Mouse (Mus musculus) heart, adult 11 months (tissue): ENCODE results near the gene Tekt4.
A peak's percentile ranks its signal among the peaks of the same experiment; 100 is the strongest.

Source experiments
- DNase-seq: peaks from one replicate; pipeline ENCODE4 v3.0.0; 2022

Tekt4 gene

DNA sequence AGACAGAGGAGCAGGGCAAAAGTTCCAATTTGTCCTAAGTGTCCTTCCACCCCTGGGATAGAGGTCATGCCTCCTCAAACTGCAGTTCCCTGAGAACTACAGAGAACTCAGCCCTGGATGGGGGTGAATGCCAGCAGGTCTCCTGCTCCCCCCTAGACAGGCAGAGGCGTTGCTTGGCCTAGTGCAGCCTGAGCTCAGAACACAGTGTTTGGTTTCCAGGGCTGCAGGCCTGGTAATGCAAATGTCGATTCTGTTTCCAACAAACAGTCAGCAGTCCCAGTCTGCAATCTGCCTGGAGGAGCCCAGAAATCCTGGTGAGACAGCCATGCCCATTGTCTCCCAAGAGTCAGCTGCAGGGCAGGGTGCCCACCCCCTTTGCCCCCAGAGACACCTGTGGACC is at the start of gene Tekt4:
TSS of gene Tekt4 (plus strand) at position 344 of the 400 bp plus-strand sequence.
- no peak for DNase-seq

DNA sequence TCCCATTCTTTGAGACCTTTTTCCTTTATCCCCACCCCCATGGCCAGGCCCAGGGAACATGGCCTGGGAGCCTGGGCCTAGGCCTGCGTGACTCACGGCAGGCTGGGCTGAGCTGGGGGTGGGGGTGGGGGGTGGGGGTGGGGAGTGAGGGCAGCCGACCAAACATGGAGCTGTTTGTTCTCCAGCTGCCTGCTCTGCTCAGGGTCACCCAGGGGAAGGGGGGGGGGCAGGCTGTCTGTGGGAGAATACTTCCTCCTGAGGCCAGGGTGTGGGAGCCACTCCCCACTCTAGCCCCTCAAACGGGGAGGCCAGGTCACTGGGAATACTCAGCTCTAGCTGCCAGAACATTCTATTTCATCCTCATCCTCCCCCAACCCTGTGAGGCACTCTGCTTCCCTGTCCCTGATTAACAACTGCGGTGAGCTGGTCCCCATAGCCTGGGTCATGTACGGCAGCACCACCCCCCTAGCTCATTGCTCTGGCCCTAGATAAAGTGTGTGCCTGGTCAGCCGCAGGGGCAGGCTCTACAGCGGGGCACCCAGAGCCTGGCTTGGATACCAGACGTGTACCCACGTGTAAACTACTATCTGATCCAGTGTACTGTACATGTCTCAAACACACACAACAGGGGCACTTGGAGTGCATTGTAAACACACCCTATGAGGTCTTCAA is 49.1 kb upstream of the Tekt4 start:
- peak; percentile 93 for DNase-seq

DNA sequence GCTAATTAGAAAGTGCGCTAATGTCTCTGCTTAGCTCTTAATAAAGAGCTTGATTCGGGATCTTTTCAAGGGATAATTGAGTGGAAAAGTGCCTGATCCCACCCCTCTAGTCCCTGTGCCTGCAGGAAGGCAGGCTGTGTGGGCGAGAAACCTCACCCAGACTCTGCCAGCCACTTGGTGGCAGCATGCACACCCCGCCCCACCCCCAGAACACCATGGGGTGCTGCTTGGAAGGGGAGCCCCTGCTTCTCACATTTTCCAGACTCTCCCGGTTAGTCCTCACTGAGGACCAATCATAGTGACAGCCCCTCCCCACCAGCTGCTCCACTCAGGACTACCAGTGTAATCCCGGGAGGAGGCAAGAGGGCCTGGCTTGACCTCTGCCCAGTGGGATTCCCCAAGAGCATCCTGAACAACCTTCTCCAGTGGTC is 48.4 kb upstream of the Tekt4 start:
- DNase-seq: peak; percentile 94

DNA sequence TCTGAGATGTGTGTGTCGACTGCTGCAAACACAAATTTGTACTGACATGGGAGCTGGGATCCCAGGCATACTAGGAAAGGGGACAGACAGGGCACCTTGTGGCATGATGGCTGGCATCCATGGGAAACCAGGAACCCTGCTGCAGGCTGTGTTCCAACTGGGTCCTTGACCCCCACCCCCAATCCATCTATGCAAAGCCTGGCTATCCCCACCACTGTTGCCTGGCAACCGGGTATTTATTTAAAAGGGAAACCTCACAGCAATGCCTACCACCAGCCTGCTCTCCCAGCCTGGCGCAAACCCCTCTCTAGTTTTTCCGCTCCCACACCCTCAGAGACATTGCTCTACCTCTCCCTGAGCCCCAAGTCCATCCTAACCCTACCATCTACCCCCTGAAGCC is 47.1 kb upstream of the Tekt4 start:
- DNase-seq: no peak

DNA sequence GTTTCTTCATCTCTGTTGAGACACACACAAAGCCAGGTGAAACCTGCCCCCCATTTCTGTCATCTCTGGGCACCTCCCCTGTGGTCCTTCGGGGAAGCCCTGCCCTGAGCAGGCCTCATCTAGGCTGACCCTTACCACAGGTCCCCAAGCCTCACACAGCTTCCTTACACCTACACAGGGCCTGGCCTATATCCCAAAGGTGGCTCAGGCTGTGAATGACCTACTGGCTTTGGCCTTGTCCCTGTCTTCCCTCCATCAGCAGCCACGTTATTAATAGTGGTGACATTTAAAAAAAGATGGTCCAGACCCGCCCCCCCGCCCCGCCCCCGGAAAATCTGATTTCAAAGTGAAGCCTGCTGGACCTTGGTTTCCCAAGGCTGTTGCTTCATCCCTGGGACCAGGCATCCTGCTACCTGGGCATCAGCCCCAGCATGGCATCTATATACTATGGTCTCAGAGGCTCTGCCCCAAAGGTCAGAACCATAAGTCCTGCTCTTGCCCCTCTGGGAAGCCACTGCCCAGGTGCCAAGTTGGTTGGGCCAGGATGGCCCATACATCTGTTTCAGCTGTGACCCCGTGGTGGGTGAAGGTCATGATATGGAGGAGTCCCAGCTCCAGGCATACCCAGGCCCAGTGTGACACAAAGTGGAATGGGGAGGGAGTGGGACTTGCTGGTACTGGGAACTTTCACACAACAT is 46.0 kb upstream of the Tekt4 start:
- no peak for DNase-seq

DNA sequence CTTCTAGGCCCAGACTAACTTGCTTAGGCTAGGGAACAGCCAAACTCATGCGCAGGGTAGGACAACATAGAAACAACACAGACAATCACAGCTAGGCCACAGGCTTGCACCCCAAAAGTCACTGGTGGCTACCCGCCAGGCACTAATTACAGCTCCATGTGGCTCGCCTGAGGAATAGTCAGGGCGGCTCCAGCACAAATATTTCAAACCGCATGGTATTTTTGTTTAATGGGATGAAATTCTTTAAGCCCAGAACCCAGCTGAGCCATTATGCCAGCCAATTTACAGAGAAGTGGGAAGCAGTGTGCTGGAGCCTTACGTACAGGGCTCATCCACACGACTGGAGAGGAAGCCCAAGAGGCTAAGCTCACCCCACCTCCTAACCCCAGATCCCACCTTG is 44.8 kb upstream of the Tekt4 start:
- no peak for DNase-seq

DNA sequence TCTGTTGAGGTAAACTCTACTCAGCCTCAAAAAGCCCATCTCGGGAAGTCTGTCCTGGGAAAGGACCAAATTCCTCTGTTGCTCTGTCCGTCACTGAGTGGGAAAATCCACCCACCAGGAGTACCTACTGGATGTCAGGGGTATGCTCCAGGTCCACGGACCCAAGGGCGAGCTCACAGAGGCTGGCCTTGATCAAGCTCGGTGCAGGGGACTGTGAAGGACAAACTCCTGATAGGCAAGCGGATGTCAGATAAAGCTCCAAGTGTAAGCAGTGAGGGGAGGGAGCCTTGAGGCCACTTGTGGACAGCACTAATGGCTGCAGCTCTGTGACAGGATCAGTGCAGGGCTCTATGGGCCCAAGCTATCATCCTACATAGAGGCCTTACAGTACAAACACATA is 44.2 kb upstream of the Tekt4 start:
- DNase-seq: no peak

DNA sequence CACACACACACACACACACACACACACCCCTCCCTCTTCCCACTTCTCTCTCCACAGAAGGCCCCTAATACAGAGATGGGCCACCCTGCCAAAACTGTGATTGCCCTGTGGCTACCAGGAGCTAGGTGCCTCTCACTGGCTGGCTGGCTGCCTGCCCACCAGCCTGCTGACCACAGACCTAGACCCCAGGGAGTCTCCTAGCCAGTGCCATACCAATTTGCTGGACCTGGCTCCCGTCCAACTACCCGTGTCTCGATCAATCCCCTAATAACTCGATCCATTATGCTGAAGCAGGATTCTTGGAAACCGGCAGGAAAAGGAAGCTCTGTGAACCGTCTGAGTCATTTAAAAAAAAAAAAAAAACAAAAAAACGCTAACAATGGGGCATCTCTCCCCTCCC is 43.6 kb upstream of the Tekt4 start:
- no peak for DNase-seq

DNA sequence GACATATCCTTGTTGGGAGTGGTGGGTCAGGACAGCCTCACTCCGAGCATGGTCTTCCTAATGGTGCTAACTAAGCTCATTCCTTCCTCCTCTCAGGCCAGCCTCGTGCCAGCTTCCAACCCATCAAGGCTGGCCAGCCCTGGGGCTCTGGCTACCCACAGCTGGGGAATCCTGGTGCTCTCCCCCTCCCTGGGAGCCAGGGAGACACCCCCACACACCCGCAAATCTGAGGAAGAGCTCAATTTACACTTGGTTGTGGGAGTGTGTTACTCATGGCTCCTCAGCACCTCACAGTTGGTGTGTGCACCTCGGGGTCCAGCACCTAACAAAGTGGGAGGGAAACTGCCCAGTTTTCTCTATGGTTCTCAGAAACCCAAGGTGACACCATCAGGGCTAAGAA is 43.2 kb upstream of the Tekt4 start:
- DNase-seq: no peak

DNA sequence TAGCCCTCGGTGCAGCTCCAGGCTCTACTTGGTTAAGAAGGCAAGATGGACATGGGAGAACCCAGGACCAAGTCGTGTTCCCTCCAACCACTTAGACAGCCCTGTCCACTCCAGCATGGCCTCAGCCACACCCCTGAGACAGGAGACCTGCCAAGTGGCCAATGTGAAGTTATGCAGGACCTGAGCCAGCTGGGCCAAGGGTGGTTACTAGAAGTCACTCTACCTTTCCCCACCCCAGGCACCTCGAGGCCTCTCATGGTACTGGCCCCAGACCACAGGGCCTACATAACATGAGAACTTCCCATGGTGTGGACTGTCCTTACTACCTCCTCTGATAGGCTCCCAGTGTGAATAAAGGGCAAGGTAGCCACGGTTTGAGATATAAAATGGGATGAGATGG is 40.2 kb upstream of the Tekt4 start:
- DNase-seq: peak; percentile 96

DNA sequence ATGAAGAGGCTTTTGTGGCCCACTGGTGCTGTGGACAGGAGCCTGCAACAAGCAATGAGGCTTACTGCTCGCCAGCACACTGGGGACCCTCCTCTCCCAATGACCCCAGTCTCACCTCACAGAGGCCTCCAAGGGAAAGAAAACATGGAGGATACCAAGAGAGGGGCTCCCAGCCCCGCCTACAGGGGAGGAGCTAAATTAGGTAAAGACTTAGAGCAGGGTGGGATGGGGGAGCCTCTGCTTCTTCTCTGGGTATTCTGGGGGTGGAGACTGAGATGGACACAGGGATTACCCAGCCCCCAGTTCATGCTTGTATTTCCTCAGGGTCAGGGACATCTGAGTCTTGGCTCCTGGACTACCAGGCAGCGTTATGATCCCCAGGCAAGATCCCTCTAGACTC is 39.5 kb upstream of the Tekt4 start:
- no peak for DNase-seq

DNA sequence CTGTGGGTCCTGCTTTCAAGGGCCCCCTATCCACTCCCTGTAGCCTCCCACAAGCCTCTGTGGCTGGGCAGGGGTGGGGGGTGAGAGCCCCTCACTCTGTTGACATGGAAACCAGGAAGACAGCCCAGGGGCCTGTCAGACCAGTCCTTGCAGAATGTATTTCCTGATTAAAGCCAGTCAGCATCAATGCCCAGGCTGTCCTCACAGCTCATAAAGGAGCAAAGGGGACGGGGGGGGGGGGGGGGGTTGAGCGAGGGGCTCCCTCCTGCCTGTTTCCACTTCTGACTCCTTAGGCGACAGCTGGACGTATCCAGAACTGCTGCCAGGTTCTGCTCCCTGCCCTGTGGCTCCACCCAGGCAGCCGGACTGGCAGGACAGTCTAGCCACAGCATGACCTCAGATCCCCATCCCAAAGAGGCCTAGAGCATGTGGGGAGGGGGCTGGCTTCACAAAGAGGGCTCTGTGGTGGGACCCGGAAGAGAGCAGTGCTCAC is 38.9 kb upstream of the Tekt4 start:
- no peak for DNase-seq

DNA sequence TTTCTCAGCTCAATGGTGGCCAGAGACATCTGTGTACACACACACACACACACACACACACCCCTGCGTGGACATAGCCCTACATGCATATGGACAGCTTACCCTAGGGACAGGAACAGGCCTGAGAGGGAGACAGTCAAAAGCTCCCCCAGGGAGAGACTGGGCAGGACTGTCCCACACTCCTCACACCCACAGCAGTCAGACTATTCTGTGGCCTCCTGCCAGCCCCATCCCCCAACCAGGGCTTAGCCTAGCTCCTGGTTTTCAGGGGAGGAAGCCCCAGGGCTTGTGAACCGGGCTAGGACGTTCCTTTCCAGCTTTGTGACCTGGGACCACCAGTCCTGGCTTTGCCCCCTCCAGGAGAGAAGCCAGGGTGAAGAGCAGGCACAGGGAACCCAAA is 38.2 kb upstream of the Tekt4 start:
- no peak for DNase-seq

DNA sequence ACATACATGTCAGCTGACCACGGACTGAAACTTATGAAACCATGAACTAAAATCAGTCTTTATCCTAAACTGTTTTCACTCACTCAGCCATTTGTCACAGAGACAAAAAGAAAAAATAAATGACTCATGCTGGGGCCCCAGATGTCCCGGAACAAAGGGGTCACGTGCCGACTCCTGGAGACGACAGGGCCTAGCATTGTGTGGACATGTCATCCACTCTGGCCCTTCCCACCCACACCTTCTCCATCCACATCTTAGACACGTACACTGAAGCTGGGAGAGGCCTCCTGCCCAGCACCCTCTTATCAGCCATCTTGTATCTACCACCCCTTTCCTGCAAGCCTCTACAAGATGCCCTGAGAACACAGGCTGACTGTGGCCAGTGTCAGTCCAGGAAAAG is 36.4 kb upstream of the Tekt4 start:
- DNase-seq: no peak

DNA sequence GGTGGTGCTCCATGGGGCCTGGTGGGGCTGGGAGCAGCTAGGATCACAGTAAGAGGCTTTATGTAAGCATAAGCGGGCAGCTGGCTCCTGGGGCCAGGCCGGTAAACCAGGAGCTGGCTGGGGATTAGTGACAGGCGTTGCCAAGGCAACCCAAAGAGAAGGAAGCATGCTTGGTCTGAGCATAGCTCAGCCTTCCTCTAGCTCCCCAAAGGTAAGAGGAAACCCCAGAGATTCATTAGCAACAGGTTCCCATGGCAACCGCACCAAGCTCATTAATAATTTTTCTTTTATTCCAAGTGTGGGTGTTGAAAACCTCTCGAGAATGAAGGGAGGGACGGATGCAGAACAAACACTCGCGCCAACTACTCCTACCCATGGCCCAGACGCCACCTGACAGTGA is 35.5 kb upstream of the Tekt4 start:
- no peak for DNase-seq

DNA sequence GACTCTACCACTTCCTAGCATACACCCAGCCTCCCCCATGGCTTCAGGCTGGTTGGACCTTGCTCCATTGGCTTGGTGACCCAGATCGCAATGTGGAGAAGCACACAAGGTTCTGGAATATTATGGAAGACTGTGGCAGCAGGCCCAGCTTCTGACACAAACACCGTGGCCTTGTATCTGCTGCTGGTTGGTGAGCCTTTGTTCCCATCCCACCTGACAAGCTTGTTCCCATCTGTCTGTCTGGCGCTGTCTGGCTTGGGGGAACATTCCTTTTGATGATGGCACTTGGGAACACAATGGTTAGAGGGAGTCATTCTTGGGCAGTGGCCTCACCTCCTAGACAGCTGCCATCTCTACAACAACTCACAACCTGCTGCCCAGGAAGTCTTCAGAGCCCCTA is 33.4 kb upstream of the Tekt4 start:
- DNase-seq: no peak

DNA sequence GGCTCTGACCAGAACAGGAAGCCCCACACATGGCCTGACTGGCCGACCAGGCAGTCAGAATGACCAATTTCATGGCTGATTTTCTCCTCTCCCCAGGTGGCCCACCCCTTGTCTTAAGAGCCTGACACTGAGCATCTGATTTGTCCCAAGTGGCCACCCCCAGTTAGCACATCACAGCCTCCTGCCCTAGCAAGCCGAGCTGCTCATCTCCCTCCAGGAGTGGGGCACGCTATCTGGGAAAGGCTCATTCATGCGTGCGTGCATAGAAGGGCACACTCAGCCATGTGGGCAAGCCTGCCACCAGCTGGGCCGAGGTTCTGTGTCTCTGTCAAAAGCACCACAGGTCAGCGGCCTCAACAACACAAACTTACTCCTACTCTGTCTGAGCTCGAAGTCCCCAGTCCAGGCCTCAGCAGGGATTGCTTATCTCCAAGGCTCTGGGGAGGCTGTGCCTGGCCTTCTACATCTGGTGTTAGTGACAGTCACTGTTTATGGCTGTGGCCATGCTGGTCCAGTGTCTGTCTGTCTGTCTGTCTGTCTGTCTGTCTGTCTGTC is 29.8 kb upstream of the Tekt4 start:
- no peak for DNase-seq

DNA sequence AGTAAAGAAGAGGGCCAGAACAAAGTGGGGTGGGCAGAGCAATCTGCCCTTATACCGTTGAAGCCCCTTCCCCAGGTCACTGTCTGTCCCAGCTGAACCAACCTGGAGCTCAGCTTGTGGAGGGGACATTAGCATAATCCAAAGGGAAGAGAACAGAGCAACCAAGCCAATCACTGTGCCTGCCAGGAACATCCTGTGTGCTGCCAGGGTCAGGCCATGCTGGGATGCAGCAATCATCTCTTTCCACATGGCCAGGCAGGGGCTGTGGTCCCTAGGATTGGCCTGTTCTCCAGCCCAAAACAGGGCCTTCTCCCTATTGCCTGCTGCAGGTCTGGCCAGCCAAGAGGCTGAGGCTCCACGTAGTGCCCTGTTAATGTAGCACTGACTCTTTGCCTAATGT is 28.4 kb upstream of the Tekt4 start:
- no peak for DNase-seq

DNA sequence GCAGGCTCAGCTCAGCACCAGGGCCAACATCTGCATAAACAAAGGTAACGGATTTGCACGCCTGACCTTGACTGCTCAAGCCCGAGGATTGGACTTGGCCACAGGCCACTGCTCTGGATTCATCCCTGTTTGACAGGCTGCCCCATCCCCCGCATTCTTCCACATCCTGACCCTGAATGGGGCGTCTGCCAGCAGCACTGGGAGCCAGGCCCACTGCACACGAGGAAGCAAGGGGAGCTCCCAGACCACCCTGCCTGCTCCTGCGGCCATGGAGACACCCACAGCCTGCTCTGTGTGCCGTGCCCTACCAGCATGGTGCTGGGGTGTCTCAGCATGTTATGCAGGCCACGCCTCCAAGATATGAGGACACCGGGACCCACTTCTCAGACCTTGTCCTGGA is 27.0 kb upstream of the Tekt4 start:
- no peak for DNase-seq

DNA sequence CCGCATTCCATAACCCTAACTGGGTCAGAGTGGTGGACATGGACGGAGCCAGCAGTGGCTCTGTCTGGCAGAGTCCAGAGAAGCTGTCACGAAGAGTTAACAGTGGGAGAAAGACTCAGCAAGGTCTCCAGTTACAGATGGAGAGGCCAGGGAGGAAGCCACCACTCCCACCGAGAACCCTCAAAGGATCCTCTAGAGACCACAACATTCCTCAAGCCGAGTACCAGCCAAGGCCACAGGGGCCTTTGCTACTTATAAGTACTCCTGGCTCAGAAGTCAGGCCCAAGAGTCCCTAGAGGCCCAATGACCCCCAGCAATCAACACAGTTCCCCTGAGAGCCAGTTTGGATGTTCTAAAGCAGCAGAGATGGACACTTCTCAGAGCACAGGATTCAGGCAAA is 25.2 kb upstream of the Tekt4 start:
- no peak for DNase-seq

DNA sequence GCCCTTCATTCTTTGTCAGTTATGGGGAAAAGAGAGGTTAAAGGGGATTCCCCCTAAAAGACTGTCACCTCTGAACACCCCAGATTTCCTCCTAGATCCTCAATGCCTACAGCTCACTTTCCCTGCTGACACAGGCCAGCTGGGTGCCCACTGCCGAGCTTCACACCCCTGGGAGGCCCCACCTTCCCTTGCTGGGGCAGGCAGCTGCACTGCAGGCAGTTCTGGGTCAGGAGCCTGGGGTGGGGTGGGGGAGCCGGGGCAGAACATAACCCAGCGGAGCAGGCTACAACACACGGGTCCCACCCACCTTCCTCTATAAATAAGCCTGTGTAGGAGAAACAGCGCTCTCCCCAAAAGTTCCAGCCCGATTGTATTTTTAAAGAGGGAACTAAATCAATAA is 24.5 kb upstream of the Tekt4 start:
- DNase-seq: no peak

DNA sequence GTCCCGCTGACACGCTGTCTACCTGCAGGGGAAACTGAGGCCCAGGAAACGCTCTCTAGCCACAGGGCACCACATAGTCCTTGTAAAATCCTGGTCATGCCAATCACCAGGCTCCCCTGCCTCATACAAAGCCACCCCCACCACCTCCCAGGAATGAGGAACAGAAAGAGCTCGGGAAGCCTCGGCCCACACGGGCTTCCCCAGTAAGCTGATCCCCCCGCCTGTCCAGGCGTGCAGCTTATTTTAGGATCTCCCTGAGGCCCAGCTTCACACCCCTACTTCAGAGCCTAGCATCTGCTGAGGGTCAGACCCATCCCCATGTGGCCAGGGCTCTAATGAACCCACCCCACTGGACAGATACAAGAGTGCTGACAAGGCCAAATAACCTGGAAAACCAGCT is 23.9 kb upstream of the Tekt4 start:
- DNase-seq: no peak

DNA sequence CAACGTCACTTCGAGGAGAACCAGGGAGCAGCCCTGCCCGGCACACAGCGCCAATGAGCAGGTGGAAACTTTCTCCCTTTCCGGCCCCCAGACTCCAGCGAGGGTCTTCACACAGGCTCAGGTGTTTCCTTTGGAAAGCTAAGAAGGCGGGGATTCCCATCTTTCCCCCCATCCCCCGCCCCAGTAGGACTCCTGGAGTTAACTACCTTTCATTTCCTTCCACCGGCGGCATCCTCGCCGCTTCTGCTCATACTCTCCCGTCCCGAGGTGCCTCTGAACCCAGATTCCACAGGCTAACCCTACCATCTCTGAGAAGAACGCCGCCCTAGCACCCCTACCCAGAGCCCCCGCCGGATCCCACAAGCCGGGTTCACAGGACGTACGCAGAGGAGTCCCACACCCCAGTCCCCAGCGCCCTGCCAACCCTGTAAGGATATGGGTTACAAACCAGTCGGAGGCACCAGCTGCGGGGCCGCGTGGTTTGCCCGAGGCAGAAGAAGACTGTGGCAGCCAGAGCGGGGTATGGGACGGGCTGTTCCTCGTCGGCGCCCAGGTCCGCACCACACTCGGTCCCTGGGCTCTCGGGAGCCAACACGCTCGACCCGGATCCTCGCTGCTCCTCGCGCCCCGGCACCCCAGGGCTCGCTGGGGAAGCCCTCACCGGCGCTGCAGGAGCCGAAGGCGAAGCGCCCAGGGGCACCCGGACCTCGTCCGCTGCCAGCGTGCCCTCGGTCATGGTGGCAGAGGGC is 21.8 kb upstream of the Tekt4 start:
- DNase-seq: no peak

DNA sequence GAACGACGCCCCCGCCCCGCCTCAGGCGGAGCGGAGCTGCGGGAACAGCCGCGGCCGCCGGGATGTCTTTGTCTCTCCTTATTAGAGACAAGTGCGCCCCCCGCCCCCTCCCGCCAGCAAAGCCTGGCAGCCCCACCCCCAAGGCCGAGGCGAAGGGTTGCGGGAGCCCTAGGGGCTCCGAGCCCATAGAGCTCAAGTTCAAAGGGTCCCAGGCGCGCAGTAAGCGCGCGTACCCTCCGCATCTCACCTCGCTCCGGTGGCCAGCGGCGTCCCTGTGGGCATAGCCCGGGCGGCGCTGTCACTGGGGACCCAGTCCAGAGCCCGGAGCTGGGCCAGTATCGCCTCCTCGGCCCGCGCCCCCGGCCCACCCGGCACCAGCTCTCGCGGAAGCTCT is 21.2 kb upstream of the Tekt4 start:
- DNase-seq: no peak
